Mouse (Mus musculus): ENCODE data around the gene Set. TPM values are rescaled to one million over a fixed set of nuclear protein-coding genes. Genes with fewer than 3 reads are reported as not detected.
A peak's percentile ranks its signal among the peaks of the same experiment; 100 is the strongest.
"Not testable (repeated sequence)": the region's sequence is repeated elsewhere in the genome, so short reads cannot be mapped to it uniquely, and the experiment has no call there.

Set gene
- polyA plus RNA-seq, 1 experiment from 2014 or later, result 679 TPM

- Histone ChIP-seq H3K9me3 (no peaks in the 10 kb centered on the region), H3K27ac (no peak overlapping the region), H3K9ac (no peak overlapping the region), H3K27me3 (no peaks in the 10 kb centered on the region), H3K4me3 (no peak overlapping the region), H3K36me3 (peaks cover 15% of the 10 kb centered on the region; the same call in 1 of the 2 replicates), H3K4me1 (no peaks in the 10 kb centered on the region), H3K4me2 (replicated peaks) (no peak overlapping the region)
- no peak for ATAC-seq (ENCODE audit: insufficient number of reproducible peaks, insufficient read depth, low FRiP score, low TSS enrichment)
- WGBS, result 85% methylated on average over 5 of the region's 5 CpGs
These were observed 12.6 kb upstream of the Set start for GRCm38 (mm10) chr2:30044550-30044949.

GRCm38 (mm10) chr2:30047127-30047526, 10.1 kb upstream of the Set start:
- no peak overlapping the region for H3K4me2 ChIP-seq (replicated peaks)
- ATAC-seq (ENCODE audit: insufficient number of reproducible peaks, insufficient read depth, low FRiP score, low TSS enrichment), result no peak
- WGBS, result 96% methylated on average over 6 of the region's 6 CpGs

GRCm38 (mm10) chr2:30048101-30048501, 9.1 kb upstream of the Set start:
- peak overlapping the region; percentile 75 for H3K4me3 ChIP-seq
- no peaks in the 10 kb centered on the region for H3K9me3 ChIP-seq
- H3K27me3 ChIP-seq, result no peaks in the 10 kb centered on the region
- H3K9ac ChIP-seq, result peak overlapping the region; percentile 72
- H3K27ac ChIP-seq, result peak overlapping the region; percentile 81; the same call in 1 of the 2 replicates
- WGBS, result 58% methylated on average over 11 of the region's 11 CpGs
- no peaks in the 10 kb centered on the region for H3K4me1 ChIP-seq
- peaks cover 15% of the 10 kb centered on the region; the same call in 1 of the 2 replicates for H3K36me3 ChIP-seq
- ATAC-seq (ENCODE audit: insufficient number of reproducible peaks, insufficient read depth, low FRiP score, low TSS enrichment), result no peak
- peak overlapping the region; percentile 67 for H3K4me2 ChIP-seq (replicated peaks)

More at GRCm38 (mm10) chr2:30047127-30047526, 10.1 kb upstream of the Set start:
- H3K9ac ChIP-seq, result no peak overlapping the region
- H3K36me3 ChIP-seq, result peaks cover 15% of the 10 kb centered on the region; the same call in 1 of the 2 replicates
- H3K9me3 ChIP-seq, result no peaks in the 10 kb centered on the region
- H3K27me3 ChIP-seq, result no peaks in the 10 kb centered on the region
- H3K27ac ChIP-seq, result no peak overlapping the region
- no peaks in the 10 kb centered on the region for H3K4me1 ChIP-seq
- H3K4me3 ChIP-seq, result no peak overlapping the region

GRCm38 (mm10) chr2:30048699-30049388, 8.3 kb upstream of the Set start, which contains the start of gene Wdr34:
Gene Wdr34, minus strand, starts transcription at chr2:30048881.
- Histone ChIP-seq H3K9ac (peak within 1 kb of the TSS; percentile 72), H3K36me3 (peaks cover 15% of the 10 kb centered on the region; the same call in 1 of the 2 replicates), H3K4me1 (no peaks in the 10 kb centered on the region), H3K4me3 (peak within 1 kb of the TSS; percentile 75), H3K27me3 (no peaks in the 10 kb centered on the region), H3K4me2 (replicated peaks) (peak within 1 kb of the TSS; percentile 67), H3K27ac (peak within 1 kb of the TSS; percentile 81), H3K9me3 (no peaks in the 10 kb centered on the region)
- ATAC-seq (ENCODE audit: insufficient number of reproducible peaks, insufficient read depth, low FRiP score, low TSS enrichment), result peak; percentile 89
- WGBS, result 1% methylated on average over 54 of the region's 54 CpGs

GRCm38 (mm10) chr2:30049831-30050230, 7.3 kb upstream of the Set start:
- Histone ChIP-seq H3K4me1 (no peaks in the 10 kb centered on the region), H3K9me3 (no peaks in the 10 kb centered on the region), H3K4me3 (no peak overlapping the region), H3K4me2 (replicated peaks) (no peak overlapping the region), H3K27ac (no peak overlapping the region), H3K9ac (no peak overlapping the region), H3K27me3 (no peaks in the 10 kb centered on the region), H3K36me3 (peaks cover 12% of the 10 kb centered on the region; the same call in 1 of the 2 replicates)
- WGBS, result 90% methylated on average over 3 of the region's 3 CpGs
- no peak for ATAC-seq (ENCODE audit: insufficient number of reproducible peaks, insufficient read depth, low FRiP score, low TSS enrichment)

- Histone ChIP-seq H3K4me1 (peaks cover 1% of the 10 kb centered on the region; the same call in 1 of the 2 replicates), H3K4me2 (replicated peaks) (no peak overlapping the region), H3K9me3 (no peaks in the 10 kb centered on the region), H3K36me3 (0 out of 2 replicates have a peak, but pooled peaks cover under 1% of the 10 kb centered on the region), H3K27me3 (no peaks in the 10 kb centered on the region), H3K4me3 (no peak overlapping the region), H3K9ac (no peak overlapping the region), H3K27ac (no peak overlapping the region)
- WGBS, result 49% methylated on average over 6 of the region's 6 CpGs
- ATAC-seq (ENCODE audit: insufficient number of reproducible peaks, insufficient read depth, low FRiP score, low TSS enrichment), result no peak
These were observed 5.0 kb upstream of the Set start for GRCm38 (mm10) chr2:30051992-30052761.

GRCm38 (mm10) chr2:30055310-30055709, 1.9 kb upstream of the Set start:
- not testable (repeated sequence) for H3K4me3 ChIP-seq; H3K27me3 ChIP-seq; H3K9me3 ChIP-seq; ATAC-seq (ENCODE audit: insufficient number of reproducible peaks, insufficient read depth, low FRiP score, low TSS enrichment); H3K4me2 ChIP-seq (replicated peaks); H3K4me1 ChIP-seq; H3K36me3 ChIP-seq; H3K27ac ChIP-seq; H3K9ac ChIP-seq
- WGBS, result 92% methylated on average over 3 of the region's 3 CpGs

GRCm38 (mm10) chr2:30056736-30057135, 442 bp upstream of the Set start:
- H3K36me3 ChIP-seq, result no peaks in the 10 kb centered on the region
- no peak overlapping the region for H3K27ac ChIP-seq
- no peak overlapping the region for H3K9ac ChIP-seq
- no peak overlapping the region for H3K4me2 ChIP-seq (replicated peaks)
- H3K4me3 ChIP-seq, result no peak overlapping the region
- no peak for ATAC-seq (ENCODE audit: insufficient number of reproducible peaks, insufficient read depth, low FRiP score, low TSS enrichment)
- H3K9me3 ChIP-seq, result no peaks in the 10 kb centered on the region
- 79% methylated on average over 3 of the region's 3 CpGs for WGBS
- no peaks in the 10 kb centered on the region for H3K27me3 ChIP-seq
- peaks cover 9% of the 10 kb centered on the region; the same call in 1 of the 2 replicates for H3K4me1 ChIP-seq

GRCm38 (mm10) chr2:30058418-30058817, 1.2 kb downstream of the Set start:
- Histone ChIP-seq H3K4me1 (peaks cover 14% of the 10 kb centered on the region), H3K9ac (no peak overlapping the region), H3K36me3 (no peaks in the 10 kb centered on the region), H3K27me3 (no peaks in the 10 kb centered on the region), H3K4me2 (replicated peaks) (no peak overlapping the region), H3K27ac (no peak overlapping the region), H3K4me3 (no peak overlapping the region), H3K9me3 (no peaks in the 10 kb centered on the region)
- no peak for ATAC-seq (ENCODE audit: insufficient number of reproducible peaks, insufficient read depth, low FRiP score, low TSS enrichment)
- 55% methylated on average over 5 of the region's 5 CpGs for WGBS

- Histone ChIP-seq H3K4me1 (peaks cover 36% of the 10 kb centered on the region), H3K4me2 (replicated peaks) (peak overlapping the region; percentile 62), H3K4me3 (peak overlapping the region; percentile 58), H3K9me3 (no peaks in the 10 kb centered on the region), H3K27ac (peak overlapping the region; percentile 93), H3K27me3 (no peaks in the 10 kb centered on the region), H3K36me3 (no peaks in the 10 kb centered on the region), H3K9ac (peak overlapping the region; percentile 70)
- WGBS, result 8% methylated on average over 37 of the region's 37 CpGs
- ATAC-seq (ENCODE audit: insufficient number of reproducible peaks, insufficient read depth, low FRiP score, low TSS enrichment), result no peak
These were observed 4.3 kb downstream of the Set start for GRCm38 (mm10) chr2:30061215-30062166.

Data from embryonic facial prominence, embryonic 12.5 days (tissue).